Mouse (Mus musculus) embryonic facial prominence, embryonic 11.5 days (tissue): Measurements from ENCODE around the gene Stard13. TPM values are rescaled to one million over a fixed set of nuclear protein-coding genes. Genes with fewer than 3 reads are reported as not detected.

ENCODE experiments used
- ATAC-seq: fragments of 200-750 bp; cut with Nextera tagmentation; replicated peaks from 2 replicates; pipeline ENCODE4 v1.8.0; 2017; ENCODE audit warnings: low read depth; ENCODE audit not compliant: insufficient number of reproducible peaks, low FRiP score, low TSS enrichment
- DNase-seq: peaks from one replicate; pipeline ENCODE4 v3.0.0-alpha.2; 2015; ENCODE audit warnings: low spot score
- H3K27ac ChIP-seq: fragments of 300-500 bp; sonication (generic); replicated peaks from 2 replicates; pipeline ENCODE4 v1.5.1; 2014; ENCODE audit warnings: mild to moderate bottlenecking, low read depth, low read length, control low read depth
- H3K27me3 ChIP-seq: fragments of 300-500 bp; sonication (generic); 2 replicates; pipeline ENCODE4 v1.6.1; 2014; ENCODE audit warnings: mild to moderate bottlenecking, low read length, moderate library complexity, mixed read lengths; ENCODE audit not compliant: control insufficient read depth, insufficient read depth
- H3K36me3 ChIP-seq: fragments of 300-500 bp; sonication (generic); replicated peaks from 2 replicates; pipeline ENCODE4 v1.6.1; 2014; ENCODE audit warnings: low read depth, mild to moderate bottlenecking, low read length, moderate library complexity, mixed read lengths; ENCODE audit not compliant: control insufficient read depth, insufficient read depth
- H3K4me1 ChIP-seq: fragments of 300-500 bp; sonication (generic); 2 replicates; pipeline ENCODE4 v1.6.1; 2014; ENCODE audit warnings: low read length, mixed read lengths; ENCODE audit not compliant: control insufficient read depth, insufficient read depth
- H3K4me2 ChIP-seq: fragments of 300-500 bp; sonication (generic); 2 replicates; pipeline ENCODE4 v1.6.1; 2014; ENCODE audit warnings: low read depth, mild to moderate bottlenecking, control low read depth, low read length, moderate library complexity
- H3K4me3 ChIP-seq: fragments of 300-500 bp; sonication (generic); 2 replicates; pipeline ENCODE4 v1.5.1; 2014; ENCODE audit warnings: low read depth, low read length, control low read depth
- H3K9ac ChIP-seq: fragments of 300-500 bp; sonication (generic); replicated peaks from 2 replicates; pipeline ENCODE4 v1.6.1; 2014; ENCODE audit warnings: mild to moderate bottlenecking, control low read depth, low read length
- H3K9me3 ChIP-seq: fragments of 300-500 bp; sonication (generic); replicated peaks from 2 replicates; pipeline ENCODE4 v1.6.1; 2016; ENCODE audit warnings: mild to moderate bottlenecking, low read length, inconsistent platforms, mixed read lengths; ENCODE audit not compliant: control insufficient read depth
- WGBS: fragments of 180-500 bp; shearing (Covaris S2); extraction: QIAGEN DNeasy Blood & Tissue Kit; methylation state at CpG from one replicate; pipeline ENCODE4 v1.1.7; 2014; 5-methylcytosine and 5-hydroxymethylcytosine counted together
- polyA plus RNA-seq: library from polyadenylated mRNA; unstranded; fragments of >200 nt; fragmentation: Nextera tagmentation; extraction: Ambion mirVana; gene quantifications from 2 replicates; pipeline ENCODE4 v1.2.1, GENCODE M21; 2014

Gene Stard13
- polyA plus RNA-seq, 1 experiment from 2014 or later, result 3.4 TPM

DNA sequence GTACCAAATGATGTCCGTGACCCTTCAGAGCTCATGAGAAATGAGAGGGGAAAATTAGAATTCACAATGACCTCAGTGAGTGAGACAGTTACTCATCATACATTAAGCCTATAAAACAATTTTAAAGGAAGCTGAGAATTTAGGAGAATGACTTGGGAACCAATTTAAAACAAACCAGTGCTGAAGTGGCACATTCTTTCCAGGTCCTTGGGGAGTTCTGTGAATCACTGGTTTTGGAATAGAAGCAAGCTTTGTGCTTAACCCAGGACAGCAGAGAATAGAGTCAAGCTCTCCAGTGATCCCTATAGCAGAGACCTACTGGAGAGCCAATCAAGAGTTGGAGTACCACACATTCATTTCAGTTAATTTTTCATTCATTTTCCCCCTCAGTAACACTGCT is 59.9 kb downstream of the Stard13 start:
- 82% methylated on average over 1 of the region's 1 CpGs for WGBS
- no peak overlapping the region for H3K27ac ChIP-seq
- H3K27me3 ChIP-seq, result no peaks in the 10 kb centered on the region
- H3K9me3 ChIP-seq, result no peaks in the 10 kb centered on the region
- no peak overlapping the region for H3K4me2 ChIP-seq
- DNase-seq (no peak), ATAC-seq (no peak)
- H3K9ac ChIP-seq, result no peak overlapping the region
- H3K36me3 ChIP-seq, result no peaks in the 10 kb centered on the region
- no peaks in the 10 kb centered on the region; the same call in 1 of the 2 replicates for H3K4me1 ChIP-seq
- no peak overlapping the region for H3K4me3 ChIP-seq

DNA sequence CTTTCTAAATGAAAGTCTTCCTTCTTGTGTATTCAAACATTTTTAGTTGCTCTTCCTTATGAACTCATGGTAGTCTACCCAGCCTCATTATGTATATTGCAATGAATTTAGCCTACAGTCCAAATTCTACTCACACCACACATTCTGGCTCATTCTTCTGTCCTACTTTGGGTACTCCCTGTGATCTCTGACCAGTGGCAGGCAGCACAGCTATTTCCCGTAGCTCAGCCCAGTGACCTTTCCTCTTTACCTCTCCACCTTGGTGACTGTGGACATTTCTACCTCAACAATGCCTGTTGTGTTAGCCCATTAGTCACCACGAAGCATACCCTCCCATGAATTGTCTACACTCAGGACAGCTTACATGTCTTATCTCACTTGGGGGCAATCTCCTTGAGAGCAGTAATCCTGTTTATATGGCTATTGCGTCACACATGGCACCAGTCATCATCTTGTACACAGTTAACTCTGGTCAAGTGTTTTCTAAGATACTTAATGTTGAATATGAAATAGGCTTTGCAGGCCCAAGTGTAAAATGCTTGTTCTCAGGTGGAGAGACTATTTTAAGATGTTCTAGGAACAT is 63.4 kb downstream of the Stard13 start:
- H3K27me3 ChIP-seq, result no peaks in the 10 kb centered on the region
- no peak overlapping the region for H3K27ac ChIP-seq
- no peak overlapping the region for H3K4me2 ChIP-seq
- DNase-seq (no peak), ATAC-seq (no peak)
- H3K4me1 ChIP-seq, result no peaks in the 10 kb centered on the region; the same call in 1 of the 2 replicates
- no peak overlapping the region for H3K4me3 ChIP-seq
- no peaks in the 10 kb centered on the region for H3K36me3 ChIP-seq
- no peak overlapping the region for H3K9ac ChIP-seq
- H3K9me3 ChIP-seq, result no peaks in the 10 kb centered on the region
- WGBS, result 84% methylated on average over 3 of the region's 3 CpGs

DNA sequence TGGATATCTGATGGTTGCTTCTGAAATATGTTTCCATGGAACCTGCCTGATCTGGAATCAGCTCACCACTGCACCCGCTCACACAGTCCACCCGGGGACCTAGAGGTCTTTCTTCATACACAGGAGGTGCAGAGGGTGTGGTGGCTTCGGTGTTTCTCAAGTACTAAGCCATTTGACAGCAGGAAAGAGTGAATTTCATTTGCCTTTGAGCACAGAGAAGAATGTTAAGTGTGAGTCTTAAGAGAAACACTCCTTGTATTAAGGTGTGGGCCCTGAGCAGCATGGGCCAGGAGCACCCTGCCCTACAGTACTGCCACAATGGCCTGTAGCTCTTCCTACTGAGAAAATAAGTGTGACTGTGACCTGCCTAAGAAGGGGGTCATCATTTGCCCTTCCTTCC is 65.4 kb downstream of the Stard13 start:
- Histone ChIP-seq H3K4me1 (no peaks in the 10 kb centered on the region), H3K27me3 (no peaks in the 10 kb centered on the region), H3K9ac (no peak overlapping the region), H3K4me3 (no peak overlapping the region), H3K36me3 (no peaks in the 10 kb centered on the region), H3K27ac (no peak overlapping the region), H3K9me3 (no peaks in the 10 kb centered on the region), H3K4me2 (no peak overlapping the region)
- ATAC-seq, result no peak
- WGBS, result 94% methylated on average over 3 of the region's 3 CpGs
- no peak for DNase-seq

DNA sequence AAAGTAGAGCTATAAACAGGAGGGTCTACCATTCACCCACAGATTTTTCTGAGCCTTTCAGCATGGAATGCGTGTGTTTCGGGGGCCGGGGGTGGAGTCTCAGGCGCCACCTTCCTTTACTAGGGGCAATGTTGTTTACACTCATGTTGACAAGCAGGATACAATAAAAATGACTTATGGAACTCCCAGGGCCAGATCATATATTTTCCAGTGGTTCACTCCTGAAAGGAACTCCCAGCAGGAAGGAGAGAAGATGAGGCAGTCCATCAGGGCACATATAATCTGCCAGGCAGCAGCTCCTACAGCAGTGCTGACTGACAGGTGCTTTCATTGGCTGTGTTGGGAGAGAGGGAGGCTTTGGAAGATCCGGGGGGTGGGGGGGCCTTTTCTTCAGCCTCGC is 66.0 kb downstream of the Stard13 start:
- Histone ChIP-seq H3K9ac (no peak overlapping the region), H3K4me3 (no peak overlapping the region), H3K4me2 (no peak overlapping the region), H3K9me3 (no peaks in the 10 kb centered on the region), H3K36me3 (no peaks in the 10 kb centered on the region), H3K4me1 (no peaks in the 10 kb centered on the region), H3K27ac (no peak overlapping the region), H3K27me3 (no peaks in the 10 kb centered on the region)
- DNase-seq, result no peak
- ATAC-seq, result no peak
- 89% methylated on average over 6 of the region's 6 CpGs for WGBS

DNA sequence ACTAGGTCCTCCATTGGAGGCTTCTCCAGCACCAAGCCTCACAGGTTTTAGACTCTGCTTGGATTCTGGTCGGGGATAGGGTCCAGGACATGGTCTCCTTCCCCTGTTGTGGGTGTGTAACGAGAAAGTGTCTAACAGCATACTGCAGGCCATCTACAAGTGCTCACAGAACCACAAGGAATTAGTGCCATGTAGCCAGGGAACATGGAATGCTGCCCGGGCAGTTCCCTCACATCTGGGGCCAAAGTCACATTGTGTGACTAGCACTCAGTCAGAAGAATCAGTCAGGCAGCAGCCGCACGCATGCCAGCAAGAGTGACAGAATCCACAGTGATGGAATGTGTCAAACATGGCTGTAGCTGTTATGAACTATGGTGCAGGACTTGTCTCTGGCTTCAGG is 67.4 kb downstream of the Stard13 start:
- H3K9ac ChIP-seq, result no peak overlapping the region
- H3K4me2 ChIP-seq, result no peak overlapping the region
- H3K27me3 ChIP-seq, result no peaks in the 10 kb centered on the region
- ATAC-seq (no peak), DNase-seq (no peak)
- H3K27ac ChIP-seq, result no peak overlapping the region
- no peaks in the 10 kb centered on the region for H3K4me1 ChIP-seq
- 77% methylated on average over 5 of the region's 5 CpGs for WGBS
- no peak overlapping the region for H3K4me3 ChIP-seq
- H3K36me3 ChIP-seq, result no peaks in the 10 kb centered on the region
- H3K9me3 ChIP-seq, result no peaks in the 10 kb centered on the region

DNA sequence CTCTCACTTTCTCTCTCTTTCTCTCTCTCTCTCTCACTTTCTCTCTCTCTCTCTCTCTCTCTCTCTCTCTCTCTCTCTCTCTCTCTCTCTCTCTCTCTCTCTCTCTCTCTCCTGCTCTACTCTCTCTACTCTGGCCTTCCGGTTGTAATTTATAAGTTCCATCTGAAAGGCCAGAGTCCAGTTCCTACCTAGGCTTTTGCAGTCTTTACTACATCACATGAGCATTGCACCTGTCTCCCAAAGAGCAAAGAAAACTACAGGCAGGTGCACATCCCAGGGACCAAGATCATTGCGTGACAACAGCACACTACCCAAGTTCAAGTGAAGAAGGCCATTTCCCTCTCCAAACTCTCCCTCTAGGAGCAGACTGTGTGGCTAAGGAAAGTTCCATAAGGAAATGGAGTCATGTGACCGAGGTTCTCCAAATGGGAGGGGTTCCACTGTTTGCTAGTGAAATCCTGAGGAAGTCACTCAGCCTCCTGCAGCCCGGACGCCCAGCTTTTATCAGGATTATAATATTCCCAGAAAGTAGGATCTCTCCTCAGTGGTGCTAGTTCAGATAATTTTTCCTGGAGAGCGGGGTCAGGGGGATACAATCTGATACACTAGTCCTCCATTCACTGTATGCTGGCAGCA is 68.1 kb downstream of the Stard13 start:
- Histone ChIP-seq H3K4me1 (no peaks in the 10 kb centered on the region), H3K4me2 (no peak overlapping the region), H3K27ac (no peak overlapping the region), H3K27me3 (no peaks in the 10 kb centered on the region), H3K4me3 (no peak overlapping the region), H3K36me3 (no peaks in the 10 kb centered on the region), H3K9me3 (no peaks in the 10 kb centered on the region), H3K9ac (no peak overlapping the region)
- DNase-seq, result no peak
- ATAC-seq, result no peak
- WGBS, result 86% methylated on average over 6 of the region's 6 CpGs

DNA sequence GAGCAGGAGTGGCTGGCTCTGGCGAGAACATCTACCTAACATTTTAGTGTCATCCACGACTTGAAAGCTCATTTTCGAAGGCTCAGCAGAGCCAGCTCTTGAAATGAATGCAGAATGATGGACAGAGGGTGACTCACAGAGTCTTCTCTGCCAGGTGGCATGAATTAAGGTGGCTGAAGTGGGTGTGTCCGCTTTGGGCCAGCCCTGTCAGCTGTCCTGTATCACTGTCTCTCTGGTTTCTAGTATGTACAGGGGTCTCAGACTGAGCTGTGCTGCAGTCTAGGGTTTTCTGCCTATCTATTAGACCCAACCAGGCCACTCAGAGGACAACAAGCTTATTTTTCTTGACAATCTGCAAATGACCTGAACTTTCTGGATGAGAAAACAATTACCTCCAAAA is 68.8 kb downstream of the Stard13 start:
- DNase-seq, result no peak
- H3K9me3 ChIP-seq, result no peaks in the 10 kb centered on the region
- no peak overlapping the region for H3K4me2 ChIP-seq
- no peak overlapping the region for H3K4me3 ChIP-seq
- H3K27me3 ChIP-seq, result no peaks in the 10 kb centered on the region
- no peaks in the 10 kb centered on the region for H3K36me3 ChIP-seq
- H3K9ac ChIP-seq, result no peak overlapping the region
- H3K27ac ChIP-seq, result no peak overlapping the region
- 55% methylated on average over 4 of the region's 4 CpGs for WGBS
- H3K4me1 ChIP-seq, result no peaks in the 10 kb centered on the region
- 0 out of 2 replicates have a peak, but pooled peaks have one; percentile 68 for ATAC-seq

DNA sequence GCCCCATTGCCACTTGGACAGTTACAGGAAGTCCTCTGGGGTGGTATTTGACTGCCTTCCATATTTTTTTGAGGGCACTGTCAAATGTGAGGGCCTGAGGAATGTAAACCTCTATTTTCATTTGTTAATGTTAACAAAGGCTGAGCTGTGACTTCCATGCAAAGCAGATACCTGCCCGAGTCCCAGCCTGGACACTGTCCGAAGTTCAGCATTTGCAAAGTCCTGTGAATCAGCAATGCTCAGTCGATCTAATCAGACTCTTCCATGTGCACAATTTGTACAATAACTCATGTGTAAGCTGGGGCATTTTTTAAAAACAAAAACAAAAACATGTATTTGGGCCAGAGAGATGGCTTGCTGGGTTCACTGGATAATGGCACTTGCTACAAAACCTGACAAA is 71.0 kb downstream of the Stard13 start:
- DNase-seq (no peak), ATAC-seq (no peak)
- Histone ChIP-seq H3K36me3 (no peaks in the 10 kb centered on the region), H3K4me3 (no peak overlapping the region), H3K27ac (no peak overlapping the region), H3K9ac (no peak overlapping the region), H3K9me3 (no peaks in the 10 kb centered on the region), H3K4me2 (no peak overlapping the region), H3K27me3 (no peaks in the 10 kb centered on the region), H3K4me1 (no peaks in the 10 kb centered on the region)
- WGBS, result 93% methylated on average over 3 of the region's 3 CpGs
